Mouse (Mus musculus): ENCODE results near the gene 1700003E16Rik. TPM values are rescaled to one million over a fixed set of nuclear protein-coding genes. Genes with fewer than 3 reads are reported as not detected.
"Not testable (repeated sequence)": the region's sequence is repeated elsewhere in the genome, so short reads cannot be mapped to it uniquely, and the experiment has no call there.

Gene 1700003E16Rik
- polyA plus RNA-seq, 1 experiment from 2014 or later = 2.3 TPM

GRCm38 (mm10) chr6:83145209-83145608, 11.0 kb upstream of the 1700003E16Rik start:
- H3K9me3 ChIP-seq = no peaks in the 10 kb centered on the region
- peaks cover 14% of the 10 kb centered on the region for H3K4me1 ChIP-seq
- H3K4me2 ChIP-seq = no peak overlapping the region
- H3K27me3 ChIP-seq (replicated peaks) = no peaks in the 10 kb centered on the region
- no peak overlapping the region for H3K9ac ChIP-seq
- H3K4me3 ChIP-seq (replicated peaks) = no peak overlapping the region
- 53% methylated on average over 2 of the region's 2 CpGs for WGBS
- ATAC-seq (ENCODE audit: insufficient read depth, low FRiP score, low read depth) = no peak
- H3K36me3 ChIP-seq = peaks cover 21% of the 10 kb centered on the region
- no peak overlapping the region for H3K27ac ChIP-seq

GRCm38 (mm10) chr6:83145805-83146204, 10.4 kb upstream of the 1700003E16Rik start:
- Histone ChIP-seq H3K36me3 (peaks cover 21% of the 10 kb centered on the region), H3K27ac (no peak overlapping the region), H3K27me3 (replicated peaks) (no peaks in the 10 kb centered on the region), H3K4me2 (no peak overlapping the region), H3K4me1 (peaks cover 14% of the 10 kb centered on the region), H3K9me3 (no peaks in the 10 kb centered on the region), H3K4me3 (replicated peaks) (no peak overlapping the region), H3K9ac (no peak overlapping the region)
- ATAC-seq (ENCODE audit: insufficient read depth, low FRiP score, low read depth) = no peak
- WGBS = 66% methylated on average over 9 of the region's 9 CpGs

- 56% methylated on average over 7 of the region's 7 CpGs for WGBS
- Histone ChIP-seq H3K9me3 (no peaks in the 10 kb centered on the region), H3K27me3 (replicated peaks) (no peaks in the 10 kb centered on the region), H3K4me1 (peaks cover 8% of the 10 kb centered on the region), H3K4me2 (no peak overlapping the region), H3K9ac (no peak overlapping the region), H3K27ac (no peak overlapping the region), H3K36me3 (peaks cover 26% of the 10 kb centered on the region), H3K4me3 (replicated peaks) (no peak overlapping the region)
- ATAC-seq (ENCODE audit: insufficient read depth, low FRiP score, low read depth) = no peak
These were observed 8.9 kb upstream of the 1700003E16Rik start for GRCm38 (mm10) chr6:83147280-83147679.

GRCm38 (mm10) chr6:83151721-83152120, 4.5 kb upstream of the 1700003E16Rik start:
- H3K9ac ChIP-seq = no peak overlapping the region
- no peak overlapping the region for H3K4me2 ChIP-seq
- H3K27ac ChIP-seq = no peak overlapping the region
- no peak overlapping the region for H3K4me3 ChIP-seq (replicated peaks)
- WGBS = 41% methylated on average over 8 of the region's 8 CpGs
- no peaks in the 10 kb centered on the region for H3K9me3 ChIP-seq
- H3K4me1 ChIP-seq = peaks cover 8% of the 10 kb centered on the region; the same call in 1 of the 2 replicates
- ATAC-seq (ENCODE audit: insufficient read depth, low FRiP score, low read depth) = no peak
- no peaks in the 10 kb centered on the region for H3K27me3 ChIP-seq (replicated peaks)
- H3K36me3 ChIP-seq = peaks cover 23% of the 10 kb centered on the region

GRCm38 (mm10) chr6:83153038-83153437, 3.2 kb upstream of the 1700003E16Rik start:
- ATAC-seq (ENCODE audit: insufficient read depth, low FRiP score, low read depth) = no peak
- Histone ChIP-seq H3K4me1 (peaks cover 8% of the 10 kb centered on the region; the same call in 1 of the 2 replicates), H3K4me2 (no peak overlapping the region), H3K36me3 (peaks cover 21% of the 10 kb centered on the region), H3K4me3 (replicated peaks) (no peak overlapping the region), H3K27ac (no peak overlapping the region), H3K27me3 (replicated peaks) (no peaks in the 10 kb centered on the region), H3K9me3 (no peaks in the 10 kb centered on the region), H3K9ac (no peak overlapping the region)
- WGBS = 84% methylated on average over 12 of the region's 12 CpGs

GRCm38 (mm10) chr6:83153485-83153884, 2.7 kb upstream of the 1700003E16Rik start:
- no peak for ATAC-seq (ENCODE audit: insufficient read depth, low FRiP score, low read depth)
- H3K36me3 ChIP-seq = peaks cover 17% of the 10 kb centered on the region
- no peak overlapping the region for H3K4me3 ChIP-seq (replicated peaks)
- H3K4me1 ChIP-seq = peaks cover 8% of the 10 kb centered on the region; the same call in 1 of the 2 replicates
- no peaks in the 10 kb centered on the region for H3K9me3 ChIP-seq
- no peak overlapping the region for H3K4me2 ChIP-seq
- no peak overlapping the region for H3K9ac ChIP-seq
- no peaks in the 10 kb centered on the region for H3K27me3 ChIP-seq (replicated peaks)
- H3K27ac ChIP-seq = no peak overlapping the region
- 74% methylated on average over 5 of the region's 5 CpGs for WGBS

- no peak for ATAC-seq (ENCODE audit: insufficient read depth, low FRiP score, low read depth)
- Histone ChIP-seq H3K4me1 (peaks cover 8% of the 10 kb centered on the region; the same call in 1 of the 2 replicates), H3K36me3 (0 out of 2 replicates have a peak, but pooled peaks cover 5% of the 10 kb centered on the region), H3K9me3 (no peaks in the 10 kb centered on the region), H3K27me3 (replicated peaks) (peaks cover 3% of the 10 kb centered on the region), H3K27ac (no peak overlapping the region), H3K9ac (no peak overlapping the region; the same call in 1 of the 2 replicates), H3K4me2 (peak overlapping the region; percentile 92), H3K4me3 (replicated peaks) (peak overlapping the region; percentile 55)
- WGBS = 9% methylated on average over 23 of the region's 23 CpGs
These were observed 509 bp upstream of the 1700003E16Rik start for GRCm38 (mm10) chr6:83155552-83156238.

GRCm38 (mm10) chr6:83159456-83159855, 3.3 kb downstream of the 1700003E16Rik start:
- not testable (repeated sequence) for H3K4me2 ChIP-seq; H3K27ac ChIP-seq; H3K36me3 ChIP-seq; H3K9ac ChIP-seq; H3K4me3 ChIP-seq (replicated peaks); H3K9me3 ChIP-seq; ATAC-seq (ENCODE audit: insufficient read depth, low FRiP score, low read depth)
- Histone ChIP-seq H3K4me1 (peaks cover 24% of the 10 kb centered on the region), H3K27me3 (replicated peaks) (peaks cover 19% of the 10 kb centered on the region)
- WGBS = 27% methylated on average over 3 of the region's 3 CpGs

- Histone ChIP-seq H3K9ac (peak overlapping the region; percentile 25; the same call in 1 of the 2 replicates), H3K4me1 (peaks cover 18% of the 10 kb centered on the region), H3K4me3 (replicated peaks) (peak overlapping the region; percentile 43), H3K9me3 (no peaks in the 10 kb centered on the region), H3K27me3 (replicated peaks) (peaks cover 19% of the 10 kb centered on the region), H3K36me3 (no peaks in the 10 kb centered on the region), H3K4me2 (peak overlapping the region; percentile 89), H3K27ac (no peak overlapping the region)
- 13% methylated on average over 19 of the region's 19 CpGs for WGBS
- no peak for ATAC-seq (ENCODE audit: insufficient read depth, low FRiP score, low read depth)
These were observed 5.2 kb downstream of the 1700003E16Rik start for GRCm38 (mm10) chr6:83161442-83161841.

- peak overlapping the region; percentile 89 for H3K4me2 ChIP-seq
- H3K27ac ChIP-seq = no peak overlapping the region
- no peaks in the 10 kb centered on the region for H3K36me3 ChIP-seq
- H3K9me3 ChIP-seq = no peaks in the 10 kb centered on the region
- peaks cover 19% of the 10 kb centered on the region for H3K27me3 ChIP-seq (replicated peaks)
- H3K9ac ChIP-seq = peak overlapping the region; percentile 25; the same call in 1 of the 2 replicates
- peaks cover 19% of the 10 kb centered on the region for H3K4me1 ChIP-seq
- H3K4me3 ChIP-seq (replicated peaks) = peak overlapping the region; percentile 43
- 1% methylated on average over 49 of the region's 49 CpGs for WGBS
- ATAC-seq (ENCODE audit: insufficient read depth, low FRiP score, low read depth) = no peak
These were observed 5.9 kb downstream of the 1700003E16Rik start for GRCm38 (mm10) chr6:83161921-83162641.

- no peak for ATAC-seq (ENCODE audit: insufficient read depth, low FRiP score, low read depth)
- WGBS = 0% methylated on average over 8 of the region's 8 CpGs
These were observed 6.5 kb downstream of the 1700003E16Rik start for GRCm38 (mm10) chr6:83162701-83163100.

More at GRCm38 (mm10) chr6:83162701-83163100, 6.5 kb downstream of the 1700003E16Rik start:
- Histone ChIP-seq H3K36me3 (no peaks in the 10 kb centered on the region), H3K9me3 (no peaks in the 10 kb centered on the region), H3K27me3 (replicated peaks) (peaks cover 19% of the 10 kb centered on the region), H3K9ac (no peak overlapping the region), H3K27ac (no peak overlapping the region), H3K4me1 (peaks cover 21% of the 10 kb centered on the region), H3K4me2 (peak overlapping the region; percentile 89), H3K4me3 (replicated peaks) (peak overlapping the region; percentile 43)
